Mouse (Mus musculus) neural tube, embryonic 15.5 days (tissue): ENCODE data around the gene Pex7. TPM values are rescaled to one million over a fixed set of nuclear protein-coding genes. Genes with fewer than 3 reads are reported as not detected.
A peak's percentile ranks its signal among the peaks of the same experiment; 100 is the strongest.

Source experiments
- ATAC-seq: fragments of 200-750 bp; cut with Nextera tagmentation; 2 replicates; pipeline ENCODE4 v1.8.0; 2017; ENCODE audit warnings: mild to moderate bottlenecking, moderate TSS enrichment, moderate library complexity; ENCODE audit not compliant: low FRiP score
- H3K27ac ChIP-seq: fragments of 300-500 bp; sonication (generic); replicated peaks from 2 replicates; pipeline ENCODE4 v1.5.1; 2015; ENCODE audit warnings: mild to moderate bottlenecking, inconsistent platforms
- H3K27me3 ChIP-seq: fragments of 300-500 bp; sonication (generic); replicated peaks from 2 replicates; pipeline ENCODE4 v1.6.1; 2015; ENCODE audit warnings: inconsistent platforms
- H3K36me3 ChIP-seq: fragments of 300-500 bp; sonication (generic); 2 replicates; pipeline ENCODE4 v1.6.1; 2015; ENCODE audit warnings: inconsistent platforms
- H3K4me1 ChIP-seq: fragments of 300-500 bp; sonication (generic); 2 replicates; pipeline ENCODE4 v1.6.1; 2015; ENCODE audit warnings: inconsistent platforms
- H3K4me2 ChIP-seq: fragments of 300-500 bp; sonication (generic); 2 replicates; pipeline ENCODE4 v1.6.1; 2015; ENCODE audit warnings: inconsistent platforms, mild to moderate bottlenecking, moderate library complexity
- H3K4me3 ChIP-seq: fragments of 300-500 bp; sonication (generic); replicated peaks from 2 replicates; pipeline ENCODE4 v1.5.1; 2015; ENCODE audit warnings: mild to moderate bottlenecking, inconsistent platforms
- H3K9ac ChIP-seq: fragments of 300-500 bp; sonication (generic); replicated peaks from 2 replicates; pipeline ENCODE4 v1.6.1; 2015; ENCODE audit warnings: mild to moderate bottlenecking, inconsistent platforms
- H3K9me3 ChIP-seq: fragments of 300-500 bp; sonication (generic); replicated peaks from 2 replicates; pipeline ENCODE4 v1.6.1; 2016; ENCODE audit warnings: inconsistent platforms
- WGBS: fragments of 180-500 bp; shearing (Covaris S2); methylation state at CpG from one replicate; pipeline ENCODE4 v1.1.7; 2015; ENCODE audit warnings: mixed read lengths; 5-methylcytosine and 5-hydroxymethylcytosine counted together
- polyA plus RNA-seq: library from polyadenylated mRNA; unstranded; fragments of >200 nt; fragmentation: Nextera tagmentation; extraction: Ambion mirVana; gene quantifications from 2 replicates; pipeline ENCODE4 v1.2.1, GENCODE M21; 2015

The Pex7 gene
- polyA plus RNA-seq, 1 experiment from 2014 or later = 34.0 TPM

GRCm38 (mm10) chr10:19877257-19877656 is 30.2 kb downstream of the Pex7 start:
- H3K4me1 ChIP-seq = peaks cover 2% of the 10 kb centered on the region; the same call in 1 of the 2 replicates
- no peaks in the 10 kb centered on the region for H3K36me3 ChIP-seq
- H3K4me2 ChIP-seq = no peak overlapping the region
- no peak for ATAC-seq
- H3K9ac ChIP-seq = no peak overlapping the region
- 89% methylated on average over 8 of the region's 8 CpGs for WGBS
- no peak overlapping the region for H3K4me3 ChIP-seq
- H3K9me3 ChIP-seq = no peaks in the 10 kb centered on the region
- no peaks in the 10 kb centered on the region for H3K27me3 ChIP-seq
- no peak overlapping the region for H3K27ac ChIP-seq

- Histone ChIP-seq H3K4me1 (peaks cover 2% of the 10 kb centered on the region; the same call in 1 of the 2 replicates), H3K27ac (no peak overlapping the region), H3K4me3 (no peak overlapping the region), H3K27me3 (no peaks in the 10 kb centered on the region), H3K9me3 (no peaks in the 10 kb centered on the region), H3K4me2 (no peak overlapping the region), H3K9ac (no peak overlapping the region), H3K36me3 (no peaks in the 10 kb centered on the region)
- WGBS = 56% methylated on average over 7 of the region's 7 CpGs
- ATAC-seq = peak; percentile 63; the same call in 1 of the 2 replicates
These were observed 30.8 kb downstream of the Pex7 start for GRCm38 (mm10) chr10:19876669-19877068.

DNA sequence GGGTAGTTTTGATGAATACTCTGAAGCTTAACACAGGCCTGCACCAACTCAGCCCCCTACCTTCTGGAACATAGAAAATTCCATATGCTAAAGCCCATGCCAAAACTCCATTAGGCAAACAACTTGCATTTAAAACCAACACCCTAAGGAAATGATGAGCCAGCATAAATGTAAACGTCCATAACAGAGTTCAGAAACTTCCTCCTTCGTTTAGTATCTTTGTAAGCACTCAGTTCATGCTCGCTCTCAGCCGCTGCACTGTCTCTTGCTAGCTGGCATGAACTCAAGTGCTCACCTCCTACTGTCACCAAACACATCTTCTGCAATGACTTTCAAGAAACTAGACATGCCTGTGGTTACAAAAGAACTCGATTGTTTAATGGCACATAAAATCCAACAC is 32.1 kb downstream of the Pex7 start:
- Histone ChIP-seq H3K27me3 (no peaks in the 10 kb centered on the region), H3K27ac (no peak overlapping the region), H3K4me2 (no peak overlapping the region), H3K4me1 (peaks cover 2% of the 10 kb centered on the region; the same call in 1 of the 2 replicates), H3K4me3 (no peak overlapping the region), H3K9me3 (no peaks in the 10 kb centered on the region), H3K36me3 (no peaks in the 10 kb centered on the region), H3K9ac (no peak overlapping the region)
- no peak for ATAC-seq
- WGBS = 88% methylated on average over 5 of the region's 5 CpGs

- Histone ChIP-seq H3K4me1 (peaks cover 18% of the 10 kb centered on the region), H3K36me3 (no peaks in the 10 kb centered on the region), H3K4me2 (no peak overlapping the region), H3K27ac (no peak overlapping the region), H3K4me3 (no peak overlapping the region), H3K9ac (no peak overlapping the region), H3K27me3 (peaks cover 36% of the 10 kb centered on the region), H3K9me3 (no peaks in the 10 kb centered on the region)
- no peak for ATAC-seq
- WGBS = 94% methylated on average over 7 of the region's 7 CpGs
These were observed 51.7 kb downstream of the Pex7 start for GRCm38 (mm10) chr10:19855597-19856306.

- Histone ChIP-seq H3K36me3 (no peaks in the 10 kb centered on the region), H3K4me1 (peaks cover 36% of the 10 kb centered on the region), H3K27me3 (peaks cover 57% of the 10 kb centered on the region), H3K27ac (no peak overlapping the region), H3K4me3 (no peak overlapping the region), H3K9ac (no peak overlapping the region), H3K4me2 (no peak overlapping the region), H3K9me3 (no peaks in the 10 kb centered on the region)
- 60% methylated on average over 2 of the region's 2 CpGs for WGBS
- ATAC-seq = no peak
These were observed 53.9 kb downstream of the Pex7 start for GRCm38 (mm10) chr10:19853609-19854008.

- Histone ChIP-seq H3K4me3 (no peak overlapping the region), H3K9me3 (no peaks in the 10 kb centered on the region), H3K27me3 (peaks cover 61% of the 10 kb centered on the region), H3K27ac (no peak overlapping the region), H3K4me1 (peaks cover 36% of the 10 kb centered on the region), H3K9ac (no peak overlapping the region), H3K4me2 (0 out of 2 replicates have a peak overlapping the region, but pooled peaks have one; percentile 99), H3K36me3 (no peaks in the 10 kb centered on the region)
- 21% methylated on average over 6 of the region's 6 CpGs for WGBS
- ATAC-seq = no peak
These were observed 54.7 kb downstream of the Pex7 start for GRCm38 (mm10) chr10:19852776-19853175.

DNA sequence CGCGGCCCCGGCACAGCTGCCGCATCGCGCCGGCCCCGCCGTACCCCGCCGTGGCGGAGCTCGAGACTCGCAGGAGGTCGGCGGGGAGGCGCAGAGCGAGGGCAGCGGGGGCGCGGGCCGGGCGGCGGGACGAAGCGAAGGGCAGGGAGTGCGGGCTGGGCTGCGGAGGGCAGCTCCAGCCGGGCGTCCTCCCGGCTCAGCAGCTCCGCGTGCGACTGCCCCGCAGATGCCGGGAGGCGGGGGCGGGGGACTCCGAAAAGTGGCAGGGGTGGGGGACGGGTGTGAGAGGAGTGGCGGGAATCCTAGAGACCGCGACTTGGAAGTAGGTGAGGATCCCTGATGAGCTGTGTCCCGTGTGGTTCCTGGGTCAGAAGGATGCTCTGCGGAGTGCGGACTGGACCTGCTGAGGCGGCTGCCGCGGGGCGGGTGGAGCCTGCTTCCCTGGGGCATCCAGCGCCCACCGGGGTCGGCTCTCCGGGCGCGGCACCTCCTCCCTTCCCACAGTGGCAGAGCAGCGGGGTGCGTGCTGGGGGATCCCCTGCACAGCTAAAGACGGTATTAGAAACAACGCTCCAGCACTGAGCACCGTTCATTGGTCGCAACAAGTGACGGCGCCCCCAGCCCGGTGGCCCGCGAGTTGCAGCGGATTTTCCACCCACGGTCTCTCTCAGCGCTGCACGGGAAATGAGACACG is 56.3 kb downstream of the Pex7 start, which contains the start of gene Slc35d3:
Slc35d3 (minus strand) TSS at position 462 of the 694 bp plus-strand sequence.
- 1% methylated on average over 69 of the region's 72 CpGs for WGBS
- Histone ChIP-seq H3K4me3 (peak within 1 kb of the TSS; percentile 56), H3K4me1 (peaks cover 36% of the 10 kb centered on the region), H3K4me2 (peak within 1 kb of the TSS; percentile 99), H3K27ac (0 out of 2 replicates have a peak within 1 kb of the TSS, but pooled peaks have one; percentile 13), H3K9me3 (no peaks in the 10 kb centered on the region), H3K9ac (peak within 1 kb of the TSS; percentile 55), H3K27me3 (peaks cover 61% of the 10 kb centered on the region), H3K36me3 (no peaks in the 10 kb centered on the region)
- peak; percentile 73 for ATAC-seq

GRCm38 (mm10) chr10:19850544-19850997 is 56.9 kb downstream of the Pex7 start:
- H3K9ac ChIP-seq = peak overlapping the region; percentile 55
- no peaks in the 10 kb centered on the region for H3K36me3 ChIP-seq
- 0 out of 2 replicates have a peak overlapping the region, but pooled peaks have one; percentile 13 for H3K27ac ChIP-seq
- ATAC-seq = peak; percentile 69
- WGBS = under 1% methylated on average over 36 of the region's 36 CpGs
- H3K9me3 ChIP-seq = no peaks in the 10 kb centered on the region
- peaks cover 61% of the 10 kb centered on the region for H3K27me3 ChIP-seq
- peaks cover 36% of the 10 kb centered on the region for H3K4me1 ChIP-seq
- H3K4me3 ChIP-seq = peak overlapping the region; percentile 56
- peak overlapping the region; percentile 99 for H3K4me2 ChIP-seq

DNA sequence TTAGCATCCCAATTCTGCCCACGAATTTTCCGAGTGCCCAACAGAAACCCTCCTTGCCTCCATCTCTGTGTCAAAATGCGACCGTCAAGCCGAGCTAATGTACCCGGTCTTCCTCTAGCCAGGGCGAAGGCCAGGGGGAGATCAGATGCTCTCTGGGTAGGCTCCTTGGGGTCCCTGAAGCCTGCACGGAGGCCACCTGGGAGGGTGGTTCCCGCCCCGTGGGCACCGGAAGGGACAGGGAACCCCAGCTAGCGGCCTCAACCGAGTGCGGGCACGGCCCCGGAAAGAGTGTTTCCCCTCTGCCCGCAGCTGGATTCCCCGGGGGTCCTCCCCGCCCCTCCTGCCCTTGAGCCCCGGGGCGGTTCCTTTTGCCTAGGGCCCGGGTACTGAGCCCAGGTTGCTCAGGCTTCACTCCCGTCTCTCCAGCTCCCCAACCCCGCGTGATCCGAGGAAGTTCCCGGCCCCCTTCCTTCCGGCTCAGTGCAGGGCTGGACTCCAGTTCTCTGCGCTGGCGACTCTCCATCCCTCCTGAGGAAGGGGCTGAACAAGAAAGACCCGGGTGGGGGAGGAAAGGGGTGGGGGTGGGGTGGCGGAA is 57.6 kb downstream of the Pex7 start:
- Histone ChIP-seq H3K4me1 (peaks cover 36% of the 10 kb centered on the region), H3K27ac (0 out of 2 replicates have a peak overlapping the region, but pooled peaks have one; percentile 13), H3K4me3 (peak overlapping the region; percentile 56), H3K9ac (peak overlapping the region; percentile 55), H3K27me3 (peaks cover 61% of the 10 kb centered on the region), H3K36me3 (no peaks in the 10 kb centered on the region), H3K9me3 (no peaks in the 10 kb centered on the region), H3K4me2 (peak overlapping the region; percentile 99)
- under 1% methylated on average over 31 of the region's 32 CpGs for WGBS
- peak; percentile 47; the same call in 1 of the 2 replicates for ATAC-seq

DNA sequence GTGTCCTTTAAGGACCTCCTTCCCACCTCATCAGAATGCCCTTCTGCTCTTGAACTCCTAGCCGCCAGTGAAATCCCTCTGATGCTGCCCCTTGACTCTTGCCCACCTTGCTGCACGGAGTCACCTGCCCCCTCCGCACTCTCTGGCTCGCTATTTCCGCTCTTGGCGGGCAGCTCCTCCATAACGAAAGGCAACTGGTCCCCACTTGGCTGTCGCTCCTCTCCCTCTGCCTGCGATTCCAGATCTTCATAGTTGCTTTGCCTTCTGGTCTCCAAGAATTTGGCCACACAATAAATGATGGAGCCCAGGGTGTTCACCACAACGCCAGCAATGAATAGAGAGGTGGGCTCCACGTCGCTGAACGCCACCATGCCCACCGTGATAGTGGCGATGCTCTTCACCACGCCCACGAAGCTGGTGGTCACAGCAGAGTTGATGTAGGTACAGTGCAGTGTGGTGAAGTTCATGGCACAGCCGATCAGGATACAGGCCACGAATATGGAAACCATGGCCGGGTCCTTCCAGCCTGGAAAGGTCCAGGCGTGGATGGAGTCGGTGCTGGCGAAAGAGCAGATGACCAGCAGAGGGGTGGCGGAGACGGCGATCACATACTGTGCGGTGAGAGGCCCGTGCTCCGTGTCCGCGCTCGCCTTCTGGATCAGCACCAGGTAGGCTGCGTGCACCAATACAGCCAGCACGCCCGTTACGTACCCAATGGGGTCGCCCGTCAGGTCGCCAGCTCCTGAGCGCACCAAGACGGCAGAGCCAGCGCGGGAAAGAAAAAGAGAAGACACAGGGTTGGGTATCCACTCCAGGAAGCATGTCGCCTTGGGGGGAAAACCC is 58.3 kb downstream of the Pex7 start:
- Histone ChIP-seq H3K27me3 (peaks cover 61% of the 10 kb centered on the region), H3K4me3 (peak overlapping the region; percentile 56), H3K4me2 (peak overlapping the region; percentile 99), H3K36me3 (no peaks in the 10 kb centered on the region), H3K4me1 (peaks cover 36% of the 10 kb centered on the region), H3K27ac (no peak overlapping the region), H3K9ac (no peak overlapping the region), H3K9me3 (no peaks in the 10 kb centered on the region)
- no peak for ATAC-seq
- WGBS = 4% methylated on average over 44 of the region's 44 CpGs

- ATAC-seq = no peak
- H3K27me3 ChIP-seq = peaks cover 7% of the 10 kb centered on the region; the same call in 1 of the 2 replicates
- H3K4me2 ChIP-seq = no peak overlapping the region
- H3K4me1 ChIP-seq = no peaks in the 10 kb centered on the region
- H3K9me3 ChIP-seq = no peaks in the 10 kb centered on the region
- no peak overlapping the region for H3K9ac ChIP-seq
- H3K36me3 ChIP-seq = no peaks in the 10 kb centered on the region
- no peak overlapping the region for H3K4me3 ChIP-seq
- H3K27ac ChIP-seq = no peak overlapping the region
- 93% methylated on average over 5 of the region's 5 CpGs for WGBS
These were observed 67.7 kb downstream of the Pex7 start for GRCm38 (mm10) chr10:19839836-19840235.
